Mouse (Mus musculus): ENCODE measurements around the gene Fkbp5. TPM values are rescaled to one million over a fixed set of nuclear protein-coding genes. Genes with fewer than 3 reads are reported as not detected.

Gene Fkbp5
- polyA plus RNA-seq, 2 experiments, result 8.7 to 23.3 TPM

- Histone ChIP-seq H3K27me3 (ENCODE audit: control insufficient read depth, insufficient read depth, low read length) (no peaks in the 10 kb centered on the region), H3K4me3 (replicated peaks; ENCODE audit: low read length) (no peak overlapping the region), H3K27ac (replicated peaks; ENCODE audit: low read depth, low read length) (no peak overlapping the region), H3K4me2 (replicated peaks; ENCODE audit: low read depth, low read length, severe bottlenecking) (no peak overlapping the region), H3K9ac (ENCODE audit: low read depth, low read length, severe bottlenecking) (no peak overlapping the region), H3K36me3 (ENCODE audit: control insufficient read depth, insufficient read depth, low read length) (peaks cover 9% of the 10 kb centered on the region), H3K9me3 (ENCODE audit: control insufficient read depth, low read length) (no peaks in the 10 kb centered on the region), H3K4me1 (ENCODE audit: control insufficient read depth, insufficient read depth, low read length) (no peaks in the 10 kb centered on the region)
- no peak for DNase-seq (ENCODE audit: low spot score)
- WGBS, result 38% methylated on average over 5 of the region's 5 CpGs
- no peak for TF ChIP-seq POLR2A (IDR thresholded peaks at IDR 0.05; ENCODE audit: borderline replicate concordance, extremely low read depth, insufficient read depth, insufficient read length)
- ATAC-seq (ENCODE audit: low FRiP score, low read depth), result no peak
Observed at GRCm38 (mm10) chr17:28434921-28435485, 82.3 kb downstream of the Fkbp5 start.

GRCm38 (mm10) chr17:28433029-28433428 is 84.3 kb downstream of the Fkbp5 start:
- H3K9me3 ChIP-seq (ENCODE audit: control insufficient read depth, low read length), result no peaks in the 10 kb centered on the region
- no peak overlapping the region for H3K4me3 ChIP-seq (replicated peaks; ENCODE audit: low read length)
- TF ChIP-seq POLR2A (IDR thresholded peaks at IDR 0.05; ENCODE audit: borderline replicate concordance, extremely low read depth, insufficient read depth, insufficient read length), result no peak
- no peak overlapping the region for H3K9ac ChIP-seq (ENCODE audit: low read depth, low read length, severe bottlenecking)
- DNase-seq (ENCODE audit: low spot score) (no peak), ATAC-seq (ENCODE audit: low FRiP score, low read depth) (no peak)
- H3K27ac ChIP-seq (replicated peaks; ENCODE audit: low read depth, low read length), result no peak overlapping the region
- no peaks in the 10 kb centered on the region for H3K27me3 ChIP-seq (ENCODE audit: control insufficient read depth, insufficient read depth, low read length)
- H3K4me2 ChIP-seq (replicated peaks; ENCODE audit: low read depth, low read length, severe bottlenecking), result no peak overlapping the region
- H3K4me1 ChIP-seq (ENCODE audit: control insufficient read depth, insufficient read depth, low read length), result no peaks in the 10 kb centered on the region
- H3K36me3 ChIP-seq (ENCODE audit: control insufficient read depth, insufficient read depth, low read length), result peaks cover 9% of the 10 kb centered on the region
- WGBS, result 91% methylated on average over 6 of the region's 6 CpGs

- no peak overlapping the region for H3K27ac ChIP-seq (replicated peaks; ENCODE audit: low read depth, low read length)
- H3K36me3 ChIP-seq (ENCODE audit: control insufficient read depth, insufficient read depth, low read length), result peaks cover 13% of the 10 kb centered on the region
- DNase-seq (ENCODE audit: low spot score) (no peak), ATAC-seq (ENCODE audit: low FRiP score, low read depth) (no peak)
- no peak overlapping the region for H3K9ac ChIP-seq (ENCODE audit: low read depth, low read length, severe bottlenecking)
- H3K4me2 ChIP-seq (replicated peaks; ENCODE audit: low read depth, low read length, severe bottlenecking), result no peak overlapping the region
- 80% methylated on average over 6 of the region's 6 CpGs for WGBS
- no peaks in the 10 kb centered on the region for H3K9me3 ChIP-seq (ENCODE audit: control insufficient read depth, low read length)
- no peak overlapping the region for H3K4me3 ChIP-seq (replicated peaks; ENCODE audit: low read length)
- no peaks in the 10 kb centered on the region for H3K4me1 ChIP-seq (ENCODE audit: control insufficient read depth, insufficient read depth, low read length)
- no peaks in the 10 kb centered on the region for H3K27me3 ChIP-seq (ENCODE audit: control insufficient read depth, insufficient read depth, low read length)
- TF ChIP-seq POLR2A (IDR thresholded peaks at IDR 0.05; ENCODE audit: borderline replicate concordance, extremely low read depth, insufficient read depth, insufficient read length), result no peak
Observed at GRCm38 (mm10) chr17:28431931-28432335, 85.4 kb downstream of the Fkbp5 start.

- 71% methylated on average over 7 of the region's 7 CpGs for WGBS
- TF ChIP-seq POLR2A (IDR thresholded peaks at IDR 0.05; ENCODE audit: borderline replicate concordance, extremely low read depth, insufficient read depth, insufficient read length), result no peak
Observed at GRCm38 (mm10) chr17:28431038-28431437, 86.3 kb downstream of the Fkbp5 start.

GRCm38 (mm10) chr17:28428474-28429258 is 88.7 kb downstream of the Fkbp5 start:
- WGBS, result 80% methylated on average over 15 of the region's 15 CpGs
- Histone ChIP-seq H3K4me2 (replicated peaks; ENCODE audit: low read depth, low read length, severe bottlenecking) (no peak overlapping the region), H3K9ac (ENCODE audit: low read depth, low read length, severe bottlenecking) (no peak overlapping the region), H3K27ac (replicated peaks; ENCODE audit: low read depth, low read length) (no peak overlapping the region), H3K27me3 (ENCODE audit: control insufficient read depth, insufficient read depth, low read length) (no peaks in the 10 kb centered on the region), H3K4me3 (replicated peaks; ENCODE audit: low read length) (no peak overlapping the region), H3K4me1 (ENCODE audit: control insufficient read depth, insufficient read depth, low read length) (peaks cover 6% of the 10 kb centered on the region; the same call in 1 of the 2 replicates), H3K36me3 (ENCODE audit: control insufficient read depth, insufficient read depth, low read length) (peaks cover 9% of the 10 kb centered on the region; the same call in 1 of the 2 replicates), H3K9me3 (ENCODE audit: control insufficient read depth, low read length) (no peaks in the 10 kb centered on the region)
- no peak for ATAC-seq (ENCODE audit: low FRiP score, low read depth)
- TF ChIP-seq POLR2A (IDR thresholded peaks at IDR 0.05; ENCODE audit: borderline replicate concordance, extremely low read depth, insufficient read depth, insufficient read length), result no peak
- DNase-seq (ENCODE audit: low spot score), result no peak

More at GRCm38 (mm10) chr17:28431038-28431437, 86.3 kb downstream of the Fkbp5 start:
- Histone ChIP-seq H3K4me1 (ENCODE audit: control insufficient read depth, insufficient read depth, low read length) (no peaks in the 10 kb centered on the region), H3K9ac (ENCODE audit: low read depth, low read length, severe bottlenecking) (no peak overlapping the region), H3K9me3 (ENCODE audit: control insufficient read depth, low read length) (no peaks in the 10 kb centered on the region), H3K4me3 (replicated peaks; ENCODE audit: low read length) (no peak overlapping the region), H3K36me3 (ENCODE audit: control insufficient read depth, insufficient read depth, low read length) (peaks cover 10% of the 10 kb centered on the region), H3K4me2 (replicated peaks; ENCODE audit: low read depth, low read length, severe bottlenecking) (no peak overlapping the region), H3K27ac (replicated peaks; ENCODE audit: low read depth, low read length) (no peak overlapping the region), H3K27me3 (ENCODE audit: control insufficient read depth, insufficient read depth, low read length) (no peaks in the 10 kb centered on the region)
- no peak for ATAC-seq (ENCODE audit: low FRiP score, low read depth)
- DNase-seq (ENCODE audit: low spot score), result no peak
